Mouse (Mus musculus) neural tube, embryonic 11.5 days (tissue): ENCODE results near the gene Wfdc18. TPM values are rescaled to one million over a fixed set of nuclear protein-coding genes. Genes with fewer than 3 reads are reported as not detected.

Source experiments
- ATAC-seq: fragments of 200-750 bp; cut with Nextera tagmentation; 2 replicates; pipeline ENCODE4 v1.8.0; 2017; ENCODE audit warnings: moderate number of reproducible peaks, mild to moderate bottlenecking, moderate TSS enrichment, moderate library complexity; ENCODE audit not compliant: insufficient read depth, low FRiP score, low TSS enrichment
- DNase-seq: peaks from one replicate; pipeline ENCODE4 v3.0.0-alpha.2; 2015; ENCODE audit warnings: low spot score
- H3K27ac ChIP-seq: fragments of 300-500 bp; sonication (generic); 2 replicates; pipeline ENCODE4 v1.5.1; 2014; ENCODE audit warnings: low read depth, mild to moderate bottlenecking, low read length
- H3K27me3 ChIP-seq: fragments of 300-500 bp; sonication (generic); 2 replicates; pipeline ENCODE4 v1.6.1; 2014; ENCODE audit warnings: mild to moderate bottlenecking, low read length, mixed read lengths; ENCODE audit not compliant: control insufficient read depth, insufficient read depth
- H3K36me3 ChIP-seq: fragments of 300-500 bp; sonication (generic); 2 replicates; pipeline ENCODE4 v1.6.1; 2014; ENCODE audit warnings: mild to moderate bottlenecking, low read length, moderate library complexity, mixed read lengths; ENCODE audit not compliant: control insufficient read depth, insufficient read depth
- H3K4me1 ChIP-seq: fragments of 300-500 bp; sonication (generic); 2 replicates; pipeline ENCODE4 v1.6.1; 2014; ENCODE audit warnings: low read length, mixed read lengths; ENCODE audit not compliant: control insufficient read depth, insufficient read depth
- H3K4me2 ChIP-seq: fragments of 300-500 bp; sonication (generic); 2 replicates; pipeline ENCODE4 v1.6.1; 2014; ENCODE audit warnings: low read depth, mild to moderate bottlenecking, moderate library complexity
- H3K4me3 ChIP-seq: fragments of 300-500 bp; sonication (generic); 2 replicates; pipeline ENCODE4 v1.5.1; 2014; ENCODE audit warnings: low read depth, low read length
- H3K9ac ChIP-seq: fragments of 300-500 bp; sonication (generic); 2 replicates; pipeline ENCODE4 v1.6.1; 2014; ENCODE audit warnings: mild to moderate bottlenecking, low read length
- H3K9me3 ChIP-seq: fragments of 300-500 bp; sonication (generic); 2 replicates; pipeline ENCODE4 v1.6.1; 2016; ENCODE audit warnings: low read length; ENCODE audit not compliant: control insufficient read depth
- WGBS: fragments of 180-500 bp; shearing (Covaris S2); extraction: QIAGEN DNeasy Blood & Tissue Kit; methylation state at CpG from one replicate; pipeline ENCODE4 v1.1.7; 2014; 5-methylcytosine and 5-hydroxymethylcytosine counted together
- polyA plus RNA-seq: library from polyadenylated mRNA; unstranded; fragments of >200 nt; fragmentation: Nextera tagmentation; extraction: Ambion mirVana; gene quantifications from 2 replicates; pipeline ENCODE4 v1.2.1, GENCODE M21; 2014

The Wfdc18 gene
- polyA plus RNA-seq, 1 experiment from 2014 or later = not detected

DNA sequence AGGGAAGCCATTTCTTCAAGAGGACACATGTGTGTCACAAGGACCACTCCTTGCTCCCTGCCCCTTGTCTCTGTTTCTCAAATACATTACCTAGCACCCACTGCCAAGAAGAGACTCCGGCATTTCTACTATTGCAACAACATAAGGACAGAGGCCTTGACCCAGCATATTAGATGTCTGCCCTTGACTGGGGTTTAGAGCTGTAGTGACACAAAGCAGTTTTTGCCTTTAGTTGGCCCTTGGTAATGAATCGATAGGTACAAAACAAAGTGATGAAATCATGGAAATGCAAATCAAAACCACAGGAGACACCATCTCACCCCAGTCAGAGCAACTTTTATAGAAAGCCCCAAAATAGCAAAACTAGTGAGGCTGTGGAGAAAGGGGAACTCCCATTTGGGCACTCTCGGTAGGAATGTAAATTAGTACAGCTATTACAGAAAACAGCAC, 28.3 kb downstream of the Wfdc18 start:
- Histone ChIP-seq H3K27me3 (no peaks in the 10 kb centered on the region), H3K4me1 (no peaks in the 10 kb centered on the region), H3K9me3 (no peaks in the 10 kb centered on the region), H3K36me3 (no peaks in the 10 kb centered on the region), H3K4me3 (no peak overlapping the region), H3K9ac (no peak overlapping the region), H3K4me2 (no peak overlapping the region), H3K27ac (no peak overlapping the region)
- DNase-seq (no peak), ATAC-seq (no peak)
- WGBS = 85% methylated on average over 3 of the region's 3 CpGs

DNA sequence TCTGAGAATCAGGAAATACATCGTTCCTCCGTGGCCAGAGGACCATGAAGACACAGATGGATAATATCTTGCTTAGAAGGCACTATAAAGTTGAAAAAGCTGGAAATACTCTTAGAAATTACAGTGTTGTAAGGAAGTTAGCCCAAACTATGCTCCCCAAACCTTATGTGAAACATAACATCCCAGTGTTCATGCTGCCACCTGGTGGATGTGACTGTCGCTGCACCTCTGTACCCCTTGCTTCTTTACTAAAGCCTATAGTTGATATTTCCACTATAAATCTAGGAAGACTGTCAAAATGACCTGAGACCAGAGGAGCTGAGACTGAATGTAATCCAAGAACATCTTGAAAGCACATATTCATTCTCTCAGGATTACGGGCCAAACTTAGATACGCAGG, 30.4 kb downstream of the Wfdc18 start:
- Histone ChIP-seq H3K4me3 (no peak overlapping the region), H3K4me1 (no peaks in the 10 kb centered on the region), H3K27me3 (no peaks in the 10 kb centered on the region), H3K4me2 (no peak overlapping the region), H3K9me3 (no peaks in the 10 kb centered on the region), H3K36me3 (no peaks in the 10 kb centered on the region), H3K27ac (no peak overlapping the region), H3K9ac (no peak overlapping the region)
- DNase-seq = peak; percentile 77
- 24% methylated on average over 5 of the region's 5 CpGs for WGBS
- ATAC-seq = no peak

- Histone ChIP-seq H3K36me3 (no peaks in the 10 kb centered on the region), H3K27me3 (no peaks in the 10 kb centered on the region), H3K9me3 (no peaks in the 10 kb centered on the region), H3K4me1 (no peaks in the 10 kb centered on the region), H3K4me2 (no peak overlapping the region), H3K27ac (no peak overlapping the region), H3K4me3 (no peak overlapping the region), H3K9ac (no peak overlapping the region)
- ATAC-seq (no peak), DNase-seq (no peak)
- WGBS = 87% methylated on average over 4 of the region's 4 CpGs
These were observed 31.7 kb downstream of the Wfdc18 start for GRCm38 (mm10) chr11:83740443-83740991.

- H3K4me3 ChIP-seq = no peak overlapping the region
- H3K9me3 ChIP-seq = no peaks in the 10 kb centered on the region
- no peak overlapping the region for H3K9ac ChIP-seq
- H3K4me2 ChIP-seq = no peak overlapping the region
- no peaks in the 10 kb centered on the region for H3K4me1 ChIP-seq
- no peak for ATAC-seq
- no peak overlapping the region for H3K27ac ChIP-seq
- 84% methylated on average over 5 of the region's 5 CpGs for WGBS
- no peak for DNase-seq
- no peaks in the 10 kb centered on the region for H3K27me3 ChIP-seq
- H3K36me3 ChIP-seq = no peaks in the 10 kb centered on the region
These were observed 33.0 kb downstream of the Wfdc18 start for GRCm38 (mm10) chr11:83741841-83742240.

GRCm38 (mm10) chr11:83742731-83743355, 34.0 kb downstream of the Wfdc18 start:
- no peaks in the 10 kb centered on the region for H3K27me3 ChIP-seq
- DNase-seq (no peak), ATAC-seq (no peak)
- no peaks in the 10 kb centered on the region for H3K9me3 ChIP-seq
- H3K4me2 ChIP-seq = no peak overlapping the region
- H3K27ac ChIP-seq = no peak overlapping the region
- 71% methylated on average over 9 of the region's 9 CpGs for WGBS
- no peaks in the 10 kb centered on the region for H3K36me3 ChIP-seq
- no peak overlapping the region for H3K9ac ChIP-seq
- no peaks in the 10 kb centered on the region for H3K4me1 ChIP-seq
- no peak overlapping the region for H3K4me3 ChIP-seq

GRCm38 (mm10) chr11:83743525-83743924, 34.7 kb downstream of the Wfdc18 start:
- Histone ChIP-seq H3K27me3 (no peaks in the 10 kb centered on the region), H3K9ac (no peak overlapping the region), H3K4me1 (no peaks in the 10 kb centered on the region), H3K9me3 (no peaks in the 10 kb centered on the region), H3K4me3 (no peak overlapping the region), H3K4me2 (no peak overlapping the region), H3K27ac (no peak overlapping the region), H3K36me3 (no peaks in the 10 kb centered on the region)
- DNase-seq = no peak
- ATAC-seq = no peak
- WGBS = 86% methylated on average over 3 of the region's 3 CpGs

DNA sequence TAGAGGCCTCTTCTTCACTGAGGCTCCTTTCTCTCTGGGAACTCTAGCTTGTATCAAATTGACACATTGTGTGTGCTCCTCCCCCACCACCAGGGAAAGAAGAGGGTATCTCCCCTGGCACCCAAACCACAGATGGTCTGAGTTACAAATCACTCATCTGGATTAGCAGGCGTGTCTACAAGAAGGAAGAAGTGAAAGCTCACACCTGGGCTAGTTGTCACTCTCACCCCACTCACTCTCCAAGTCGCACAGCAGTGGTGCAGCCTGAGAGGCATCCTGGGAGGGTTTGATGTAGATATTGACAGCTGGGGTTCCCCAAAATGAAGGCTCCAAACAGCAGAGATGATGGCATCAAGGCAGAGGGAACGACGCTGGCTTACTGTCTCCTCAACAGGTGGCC, 37.3 kb downstream of the Wfdc18 start:
- 52% methylated on average over 4 of the region's 4 CpGs for WGBS
- no peaks in the 10 kb centered on the region for H3K27me3 ChIP-seq
- no peak overlapping the region for H3K4me2 ChIP-seq
- H3K4me3 ChIP-seq = no peak overlapping the region
- H3K36me3 ChIP-seq = no peaks in the 10 kb centered on the region
- no peak overlapping the region for H3K27ac ChIP-seq
- H3K9ac ChIP-seq = no peak overlapping the region
- DNase-seq (no peak), ATAC-seq (no peak)
- H3K4me1 ChIP-seq = no peaks in the 10 kb centered on the region
- H3K9me3 ChIP-seq = no peaks in the 10 kb centered on the region

- Histone ChIP-seq H3K36me3 (no peaks in the 10 kb centered on the region), H3K9ac (no peak within 1 kb of the TSS), H3K4me3 (no peak within 1 kb of the TSS), H3K27ac (no peak within 1 kb of the TSS), H3K9me3 (no peaks in the 10 kb centered on the region), H3K4me1 (no peaks in the 10 kb centered on the region), H3K27me3 (no peaks in the 10 kb centered on the region), H3K4me2 (no peak within 1 kb of the TSS)
- DNase-seq (no peak), ATAC-seq (no peak)
- 77% methylated on average over 5 of the region's 5 CpGs for WGBS
These were observed 37.9 kb downstream of the Wfdc18 start, which contains the start of gene Wfdc21 for GRCm38 (mm10) chr11:83746681-83747080. Gene Wfdc21 (plus strand): TSS chr11:83746940.
